Mouse (Mus musculus): ENCODE results near the gene Eif1.
"Not testable (repeated sequence)": the region's sequence is repeated elsewhere in the genome, so short reads cannot be mapped to it uniquely, and the experiment has no call there.

The Eif1 gene

DNA sequence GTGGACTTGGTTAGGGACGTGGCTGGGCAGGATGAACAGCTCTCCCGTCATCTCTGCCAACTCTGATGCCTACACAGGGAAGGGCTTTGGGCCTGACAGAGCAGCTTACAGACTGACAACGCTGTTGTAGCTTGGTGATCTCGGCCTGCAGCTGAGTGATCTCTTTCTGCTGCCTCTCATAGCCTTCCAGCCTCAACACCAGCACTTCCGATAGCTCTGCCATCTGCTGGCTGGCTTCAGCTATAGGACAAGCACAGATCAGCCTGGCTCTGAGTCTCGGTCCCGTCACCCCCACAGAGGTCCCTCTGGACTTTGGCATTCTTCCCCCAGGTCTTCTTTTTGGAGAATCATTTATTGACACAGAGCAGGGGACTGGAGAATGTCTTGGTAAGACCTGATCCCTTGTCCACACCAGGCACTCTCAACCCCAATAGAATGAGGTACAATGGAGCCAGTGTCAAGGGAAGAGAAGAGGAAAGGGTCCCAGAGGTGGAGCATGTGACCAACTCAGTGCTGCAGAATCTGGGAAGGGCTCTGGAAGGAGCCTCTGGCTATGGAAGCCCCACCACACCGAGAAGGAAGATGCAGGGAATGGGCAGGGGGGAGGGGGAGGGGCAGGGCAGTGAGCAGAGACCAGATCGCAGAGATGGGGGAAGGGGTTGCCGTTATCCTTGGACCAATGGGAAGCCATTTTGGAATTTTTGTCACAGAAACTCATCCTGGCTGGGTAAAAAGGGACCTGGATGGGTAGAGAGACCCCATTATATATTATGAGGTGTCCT, 32.6 kb downstream of the Eif1 start:
- DNase-seq (ENCODE audit: inconsistent ontology term) = no peak

DNA sequence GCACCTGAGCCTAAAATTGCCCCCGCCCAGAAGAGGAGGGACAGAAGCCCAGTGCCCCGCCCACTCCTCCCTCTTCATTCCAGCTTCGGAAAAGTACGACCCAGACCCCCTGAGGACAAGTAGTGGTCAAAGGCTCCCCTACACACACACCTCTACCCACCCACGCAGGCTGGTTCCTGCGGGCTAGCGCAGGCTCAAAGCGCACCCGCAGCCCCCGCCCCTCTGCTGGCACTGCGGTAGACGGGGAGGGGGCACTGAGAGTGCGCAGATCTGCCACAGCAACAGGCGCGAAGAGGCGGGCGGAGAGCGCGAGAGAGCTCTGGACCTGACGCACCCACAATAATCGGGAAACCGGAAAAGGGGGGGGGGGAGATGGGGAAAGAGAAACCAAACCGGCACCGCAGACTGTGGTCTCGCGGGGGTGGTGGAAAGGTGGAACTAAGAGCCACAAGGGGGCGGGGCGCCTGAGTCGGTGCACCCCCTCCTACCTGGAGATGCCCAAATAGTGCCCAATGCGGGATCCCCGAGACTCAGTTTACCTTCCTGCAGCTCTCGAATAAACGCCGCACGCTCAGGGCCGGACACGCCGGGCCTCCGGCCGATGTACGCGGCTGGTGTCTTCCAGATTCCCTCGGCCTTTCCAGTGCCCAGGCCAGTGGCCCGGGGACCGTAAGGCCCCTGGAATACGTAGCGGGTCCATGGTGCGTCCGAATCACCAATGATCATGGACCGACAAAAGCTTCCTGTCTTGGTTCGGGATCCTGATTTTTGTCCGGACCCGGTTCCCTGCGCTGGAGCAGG, 35.7 kb downstream of the Eif1 start:
- DNase-seq (ENCODE audit: inconsistent ontology term) = peak; percentile 71

DNA sequence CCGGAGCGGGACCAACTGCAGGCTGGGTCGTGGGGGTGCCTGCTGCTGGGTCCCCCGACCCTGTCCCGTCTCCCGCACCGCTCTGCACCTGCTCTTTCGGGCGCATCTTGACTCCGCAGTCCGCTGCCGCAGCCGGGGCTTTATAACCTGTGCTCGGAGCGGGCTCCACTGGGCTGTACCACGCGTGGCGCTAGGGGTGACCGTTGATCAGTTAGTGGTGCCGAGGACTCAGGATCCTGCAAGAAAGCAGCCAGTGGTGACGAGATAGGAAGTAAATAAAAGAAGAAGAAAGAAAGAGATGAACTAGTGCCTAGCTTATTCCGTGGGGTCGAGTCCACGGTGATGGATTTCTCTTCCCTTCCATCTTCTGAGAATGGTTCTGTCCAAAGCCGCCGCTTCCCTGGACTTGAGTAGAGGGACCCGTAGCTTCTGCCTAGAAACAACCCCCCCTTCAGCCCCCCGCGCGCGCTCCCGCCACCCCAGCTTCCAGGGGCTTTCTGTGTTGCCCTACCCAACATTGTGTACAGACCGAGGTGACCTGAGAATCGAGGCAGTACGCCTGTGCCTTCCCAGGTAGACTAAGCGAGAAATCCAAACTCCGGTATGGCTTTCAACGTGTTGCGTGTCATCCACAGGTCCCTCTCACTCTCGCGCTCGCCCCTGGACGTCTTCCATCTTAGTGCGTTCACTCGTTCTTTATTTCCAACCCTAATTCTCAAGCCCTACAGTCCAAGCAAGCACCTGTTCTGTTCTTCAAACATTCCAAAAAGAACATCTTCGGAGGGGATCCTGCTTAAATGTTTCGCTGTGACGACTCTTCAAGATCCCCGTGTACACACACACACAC, 36.5 kb downstream of the Eif1 start, which contains the start of gene Hap1:
TSS of gene Hap1 (minus strand) at position 157 of the 847 bp plus-strand sequence.
- peak; percentile 86 for DNase-seq (ENCODE audit: inconsistent ontology term)

DNA sequence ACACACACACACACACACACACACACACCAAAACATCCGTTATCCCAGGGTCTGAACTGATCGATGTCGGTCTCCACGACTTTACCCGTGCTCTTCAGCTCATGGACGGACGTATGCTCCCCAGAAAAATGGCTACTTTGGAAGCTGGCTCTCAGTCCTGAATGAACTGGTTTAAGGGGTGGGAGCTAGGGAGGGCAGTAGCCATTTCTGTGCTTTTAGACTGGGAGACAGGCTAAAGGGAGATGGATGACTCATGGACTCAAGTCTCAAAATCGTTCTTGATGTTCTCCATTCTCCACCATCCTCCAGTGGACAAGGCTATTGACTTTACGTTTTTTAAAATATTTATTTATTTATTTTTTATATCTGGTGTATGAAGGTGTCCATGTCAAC, 37.1 kb downstream of the Eif1 start:
- DNase-seq (ENCODE audit: inconsistent ontology term) = peak; percentile 13

DNA sequence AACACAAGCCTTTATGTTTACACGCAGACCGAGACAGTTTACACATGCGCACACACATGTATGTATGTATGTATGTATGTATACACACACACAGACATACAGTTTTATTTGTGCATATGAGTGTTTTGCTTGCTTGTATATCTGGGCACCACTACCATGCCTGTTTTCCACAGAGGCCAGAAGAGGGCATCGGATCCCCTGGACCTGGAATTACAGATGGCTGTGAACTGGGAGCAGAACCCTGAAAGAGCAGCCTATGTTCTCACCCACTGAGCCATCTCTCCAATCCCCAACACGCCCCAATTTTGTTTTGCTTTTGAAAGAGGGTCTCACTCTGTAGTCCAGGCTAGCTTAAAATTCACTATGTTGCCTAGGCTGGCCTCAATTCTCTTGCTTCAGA, 37.7 kb downstream of the Eif1 start:
- no peak for DNase-seq (ENCODE audit: inconsistent ontology term)

DNA sequence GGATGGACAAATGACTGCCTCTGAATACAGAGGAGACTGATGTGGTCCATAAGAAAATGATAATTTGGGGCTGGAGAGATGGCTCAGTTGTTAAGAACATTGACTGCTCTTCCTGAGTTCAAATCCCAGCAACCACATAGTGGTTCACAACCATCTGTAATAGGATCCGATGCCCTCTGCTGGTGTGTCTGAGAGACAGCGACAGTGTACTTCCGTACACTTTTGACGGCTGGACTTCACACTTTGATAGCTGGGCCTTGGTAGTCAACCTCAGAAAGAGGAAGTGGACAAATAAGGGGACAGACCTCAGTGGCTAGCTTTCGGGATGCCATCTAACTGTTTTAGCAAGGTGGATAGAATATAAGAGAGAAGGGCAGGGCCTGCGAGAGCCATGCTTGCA, 40.5 kb downstream of the Eif1 start:
- DNase-seq (ENCODE audit: inconsistent ontology term) = no peak

DNA sequence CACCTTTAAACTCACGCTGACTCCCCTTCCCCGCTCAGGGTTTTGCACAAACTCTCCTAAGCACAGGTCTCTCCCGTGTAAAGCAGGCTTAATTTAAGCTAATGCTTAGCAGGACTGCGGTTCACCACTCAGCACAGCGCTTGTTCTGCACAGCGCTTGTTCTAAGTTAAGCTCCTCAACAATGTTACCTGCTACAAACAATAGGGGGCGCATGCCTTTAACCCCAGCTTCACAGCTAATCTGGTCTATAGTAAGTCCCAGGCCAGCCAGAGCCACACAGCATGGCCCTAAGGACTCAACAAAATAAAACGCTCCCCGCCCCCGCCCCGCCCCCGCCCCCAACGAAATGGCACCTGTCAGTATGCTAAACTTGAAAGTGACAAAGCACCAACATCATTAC, 41.4 kb downstream of the Eif1 start:
- DNase-seq (ENCODE audit: inconsistent ontology term) = not testable (repeated sequence)

DNA sequence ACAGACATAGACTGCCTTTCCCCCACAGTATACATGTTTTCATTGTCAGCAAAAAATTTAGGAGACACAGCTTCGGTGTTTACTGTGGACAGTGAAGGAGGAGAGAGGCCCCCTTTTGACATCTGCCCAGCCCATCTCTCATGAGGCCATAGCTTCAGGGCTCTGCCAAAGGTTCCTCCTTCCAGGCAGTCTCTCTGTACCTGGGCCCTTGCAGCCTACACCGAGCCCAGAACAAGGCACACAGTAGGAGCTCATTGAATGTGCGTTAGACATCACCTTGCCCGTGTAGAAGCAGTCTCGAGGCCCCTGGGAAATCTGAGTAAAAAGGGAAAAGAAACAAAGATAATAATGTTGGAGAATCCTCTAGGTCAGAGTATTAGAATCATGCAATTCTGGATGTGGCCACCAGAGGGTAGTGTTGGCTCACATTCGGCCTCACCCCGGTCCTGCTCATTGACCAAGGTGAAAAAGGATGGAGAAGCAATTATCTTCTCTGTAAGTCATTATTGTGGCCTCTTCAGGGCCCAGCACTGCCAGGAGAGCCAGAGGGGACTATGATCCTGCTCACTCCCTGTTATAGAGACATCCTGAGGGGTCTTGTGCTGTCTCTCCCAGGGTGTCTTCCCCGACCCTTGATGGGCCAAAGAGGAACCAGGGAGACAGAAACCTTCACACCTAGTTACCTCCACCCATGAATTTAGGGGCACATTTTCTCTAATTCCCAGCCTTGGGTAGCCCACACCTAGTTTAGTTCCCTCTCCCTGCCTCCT, 42.7 kb downstream of the Eif1 start:
- DNase-seq (ENCODE audit: inconsistent ontology term) = peak; percentile 56

DNA sequence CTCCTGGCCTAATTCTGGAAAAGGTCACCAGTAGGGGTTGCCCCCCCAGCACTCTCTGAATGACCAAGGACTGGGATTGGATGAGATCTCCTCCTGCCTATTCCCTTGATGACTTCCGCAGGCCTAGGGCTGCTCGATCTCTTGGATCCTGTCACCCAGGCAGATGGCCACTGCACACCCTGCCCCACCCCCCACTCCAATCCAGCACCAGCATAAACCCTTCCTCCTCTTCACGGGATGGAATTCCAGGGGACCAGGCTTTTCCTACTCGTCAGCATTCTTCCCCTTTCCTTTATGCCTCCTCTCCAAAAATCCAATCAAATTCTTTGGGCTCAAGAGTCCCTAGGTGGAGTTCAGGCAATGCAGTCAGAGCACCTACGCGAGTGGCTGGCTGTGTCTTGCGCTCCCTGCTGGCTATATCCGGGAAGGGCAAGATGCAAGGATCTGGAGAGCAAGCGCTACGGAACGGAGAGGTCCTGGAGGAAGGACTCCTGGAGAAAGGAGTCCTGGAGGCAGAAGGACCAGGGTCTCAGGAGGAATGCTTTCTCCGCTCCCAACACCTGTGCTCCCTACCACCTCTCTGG, 43.4 kb downstream of the Eif1 start:
- DNase-seq (ENCODE audit: inconsistent ontology term) = peak; percentile 55

DNA sequence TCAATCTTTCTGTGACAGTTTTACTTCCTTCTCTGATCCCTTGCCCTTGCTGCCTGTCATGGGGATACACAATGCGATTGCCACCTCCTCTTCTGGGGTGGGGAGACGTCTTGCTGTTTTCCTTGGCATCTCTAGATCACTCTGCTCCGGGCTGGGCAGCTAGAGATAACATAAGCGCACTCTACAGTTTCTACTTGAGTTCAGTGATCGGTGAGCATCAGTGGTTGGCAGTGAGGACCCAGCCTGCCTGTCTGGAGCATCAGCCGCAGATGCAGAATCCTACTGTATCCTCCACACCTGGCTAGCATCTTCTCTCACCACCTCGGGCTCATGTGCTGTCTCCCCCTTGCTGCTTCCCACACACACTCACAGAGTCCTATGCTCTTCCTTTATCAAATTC, 49.5 kb downstream of the Eif1 start:
- no peak for DNase-seq (ENCODE audit: inconsistent ontology term)

DNA sequence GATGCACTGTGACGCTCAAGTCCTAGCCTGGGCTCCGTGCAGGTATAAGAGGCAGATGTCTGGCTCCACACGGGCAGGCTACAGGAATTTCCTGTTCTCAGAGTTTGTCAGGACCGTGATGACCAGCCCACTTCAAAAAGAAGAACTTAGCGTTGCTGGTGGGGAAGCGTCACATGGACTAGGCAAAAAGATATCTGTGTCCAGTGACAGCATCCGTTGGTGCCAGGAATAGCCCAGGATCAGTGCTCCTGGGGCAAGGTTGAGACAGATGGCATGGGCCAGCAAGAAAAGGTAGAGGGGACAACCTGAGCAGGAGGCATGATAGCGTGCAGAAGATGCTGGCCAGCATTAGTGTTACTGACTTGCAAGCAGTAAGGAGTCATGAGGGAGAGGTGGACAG, 50.1 kb downstream of the Eif1 start:
- no peak for DNase-seq (ENCODE audit: inconsistent ontology term)
